Mouse (Mus musculus): ENCODE results near the gene Fam160b1.

DNA sequence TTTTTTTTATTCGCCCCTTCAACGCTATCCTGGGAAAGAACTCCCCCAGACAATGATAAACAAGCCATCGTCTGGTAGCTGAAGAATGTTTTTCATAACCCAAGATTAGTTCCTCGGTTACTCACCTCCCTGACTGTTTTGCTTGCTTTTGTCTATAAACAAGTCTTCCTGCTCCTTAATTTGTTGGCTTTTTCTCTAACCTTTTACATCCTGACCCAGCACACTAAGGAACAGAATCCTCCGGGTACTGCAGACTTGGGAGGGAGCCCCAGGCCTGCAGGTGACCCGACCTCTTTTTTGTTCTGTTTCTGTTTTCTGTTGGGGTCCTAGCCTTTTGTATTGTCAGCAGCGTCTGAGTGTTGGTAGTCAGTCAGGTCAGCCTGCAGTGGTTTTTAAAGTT is 2.6 kb downstream of the Fam160b1 start:
- no peak for TF ChIP-seq CTCF (IDR thresholded peaks at IDR 0.05)
- TF ChIP-seq EP300 (IDR thresholded peaks at IDR 0.05), result no peak
